Mouse (Mus musculus) liver, adult 2 months (tissue): ENCODE results near the gene Adgrl3.

Experiments
- CTCF ChIP-seq: fragments of 200-500 bp; IDR thresholded peaks from 2 replicates; pipeline ENCODE4 v1.5.1; 2011; ENCODE audit warnings: low read depth, low read length, control low read depth
- POLR2A ChIP-seq: fragments of 200-500 bp; IDR thresholded peaks from 2 replicates; pipeline ENCODE4 v1.6.1; 2011; ENCODE audit warnings: low read length, control low read depth; ENCODE audit not compliant: insufficient read depth; ENCODE audit errors: extremely low read depth

GRCm38 (mm10) chr5:81584945-81585344 lies 565.0 kb downstream of the Adgrl3 start:
- TF ChIP-seq CTCF (no peak), POLR2A (no peak)
